Mouse (Mus musculus) liver, adult 2 months (tissue): ENCODE data around the gene Ramp1. TPM values are rescaled to one million over a fixed set of nuclear protein-coding genes. Genes with fewer than 3 reads are reported as not detected.
A peak's percentile ranks its signal among the peaks of the same experiment; 100 is the strongest.

Source experiments
- DNase-seq: peaks from one replicate; pipeline ENCODE4 v3.0.0-alpha.2; 2011; ENCODE audit warnings: low read depth, low spot score; ENCODE audit errors: extremely low read depth
- H3K27ac ChIP-seq: fragments of 200-500 bp; replicated peaks from 2 replicates; pipeline ENCODE4 v1.5.1; 2012; ENCODE audit warnings: low read depth, mild to moderate bottlenecking, control low read depth, inconsistent platforms, low read length; ENCODE audit not compliant: insufficient read depth
- H3K27me3 ChIP-seq: fragments of 200-500 bp; 2 replicates; pipeline ENCODE4 v1.6.1; 2012; ENCODE audit warnings: mild to moderate bottlenecking, moderate library complexity, low read length, inconsistent platforms; ENCODE audit not compliant: control insufficient read depth, insufficient read depth
- H3K36me3 ChIP-seq: fragments of 200-500 bp; 2 replicates; pipeline ENCODE4 v1.6.1; 2012; ENCODE audit warnings: low read length, inconsistent platforms; ENCODE audit not compliant: control insufficient read depth, insufficient read depth
- H3K4me1 ChIP-seq: fragments of 200-500 bp; 2 replicates; pipeline ENCODE4 v1.6.1; 2011; ENCODE audit warnings: low read length; ENCODE audit not compliant: control insufficient read depth, insufficient read depth
- H3K4me3 ChIP-seq: fragments of 200-500 bp; 2 replicates; pipeline ENCODE4 v1.5.1; 2011; ENCODE audit warnings: low read depth, mild to moderate bottlenecking, control low read depth, low read length, moderate library complexity; ENCODE audit not compliant: insufficient read depth
- H3K79me2 ChIP-seq: fragments of 200-500 bp; 2 replicates; pipeline ENCODE4 v1.6.1; 2012; ENCODE audit warnings: inconsistent platforms, mild to moderate bottlenecking, low read length, moderate library complexity; ENCODE audit not compliant: control insufficient read depth, insufficient read depth
- H3K9ac ChIP-seq: fragments of 200-500 bp; 2 replicates; pipeline ENCODE4 v1.6.1; 2012; ENCODE audit warnings: low read depth, mild to moderate bottlenecking, control low read depth, inconsistent platforms, low read length
- CTCF ChIP-seq: fragments of 200-500 bp; IDR thresholded peaks from 2 replicates; pipeline ENCODE4 v1.5.1; 2011; ENCODE audit warnings: low read depth, low read length, control low read depth
- POLR2A ChIP-seq: fragments of 200-500 bp; IDR thresholded peaks from 2 replicates; pipeline ENCODE4 v1.6.1; 2011; ENCODE audit warnings: low read length, control low read depth; ENCODE audit not compliant: insufficient read depth; ENCODE audit errors: extremely low read depth
- WGBS: fragments of 180-500 bp; shearing (Covaris S2); methylation state at CpG from one replicate; pipeline ENCODE4 v1.1.7; 2018; 5-methylcytosine and 5-hydroxymethylcytosine counted together
- polyA plus RNA-seq: library from polyadenylated mRNA; depleted of rRNA; stranded (reverse); fragments of >200 nt; gene quantifications from 2 replicates; pipeline ENCODE4 v1.2.3, GENCODE M21; 2012
- total RNA-seq: library from RNA; depleted of rRNA; stranded (reverse); fragments of >200 nt; gene quantifications from 2 replicates; pipeline ENCODE4 v1.2.3, GENCODE M21; 2014

Ramp1 gene
- total and polyA plus RNA-seq, 2 experiments = 3.6 to 6.3 TPM

DNA sequence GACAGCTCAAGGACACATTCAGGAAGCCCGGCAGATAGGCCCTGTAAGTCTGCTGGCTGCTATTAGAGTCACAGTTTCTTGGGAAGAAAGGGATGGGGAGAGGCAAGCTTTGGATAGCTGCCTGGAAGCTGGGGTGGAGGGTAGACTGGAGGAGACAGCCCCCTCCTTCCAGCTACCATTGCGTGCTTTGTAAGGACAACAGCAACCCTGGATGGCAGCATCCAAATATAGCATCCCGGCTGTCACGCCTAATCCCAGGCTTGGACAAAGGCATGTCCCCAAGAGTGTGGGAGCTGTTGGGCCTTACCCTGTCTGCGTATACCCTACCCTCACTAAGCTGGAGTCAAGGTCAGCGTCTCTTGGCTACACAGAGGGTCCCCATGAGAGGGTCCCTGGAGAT is 29.7 kb downstream of the Ramp1 start:
- Histone ChIP-seq H3K9ac (no peak overlapping the region), H3K36me3 (no peaks in the 10 kb centered on the region), H3K27me3 (no peaks in the 10 kb centered on the region), H3K27ac (no peak overlapping the region), H3K79me2 (no peaks in the 10 kb centered on the region), H3K4me1 (no peaks in the 10 kb centered on the region), H3K4me3 (no peak overlapping the region)
- DNase-seq = no peak
- TF ChIP-seq POLR2A (no peak), CTCF (no peak)
- WGBS = 86% methylated on average over 6 of the region's 6 CpGs

DNA sequence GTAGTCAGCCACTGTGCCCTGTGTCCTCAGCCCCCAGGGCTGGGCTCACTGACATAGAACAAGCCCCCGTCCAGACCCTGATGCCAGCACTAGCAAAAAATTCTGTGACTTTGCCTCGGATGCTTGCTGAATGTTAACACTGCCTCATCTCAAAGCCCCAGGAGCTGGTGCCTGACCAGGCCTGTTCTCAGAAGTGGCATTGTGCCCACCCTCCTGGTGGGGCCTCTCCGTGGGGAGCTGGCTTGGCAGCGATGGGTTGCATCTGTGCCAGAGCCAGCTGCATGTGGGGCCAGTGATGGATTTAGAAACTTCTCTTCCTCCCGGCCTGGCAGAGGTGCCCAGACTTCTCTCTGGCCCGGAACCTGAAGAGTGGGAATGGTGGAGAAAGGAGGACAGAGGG is 30.2 kb downstream of the Ramp1 start:
- Histone ChIP-seq H3K9ac (no peak overlapping the region), H3K79me2 (no peaks in the 10 kb centered on the region), H3K36me3 (no peaks in the 10 kb centered on the region), H3K27ac (no peak overlapping the region), H3K27me3 (no peaks in the 10 kb centered on the region), H3K4me1 (no peaks in the 10 kb centered on the region), H3K4me3 (no peak overlapping the region)
- TF ChIP-seq CTCF (no peak), POLR2A (no peak)
- no peak for DNase-seq
- 87% methylated on average over 6 of the region's 6 CpGs for WGBS

DNA sequence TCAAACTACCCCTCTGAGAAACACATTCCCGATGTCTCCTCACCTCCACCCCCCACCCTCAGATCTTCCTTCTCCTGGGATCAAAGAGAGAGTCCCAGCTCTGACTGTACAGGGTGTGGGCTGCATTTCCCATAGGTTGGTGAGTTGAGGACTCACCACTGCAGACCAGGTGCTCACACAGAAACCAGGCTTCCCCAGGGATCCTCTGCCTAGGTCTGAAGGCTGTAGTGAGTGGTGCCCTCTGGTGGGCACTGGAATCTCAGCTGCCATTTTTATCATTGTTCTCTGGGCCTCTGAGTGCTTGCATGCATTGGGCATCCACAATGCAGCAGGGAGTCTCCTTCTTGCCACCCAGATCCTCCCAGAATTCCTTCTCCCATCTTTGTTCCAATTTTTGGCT is 31.5 kb downstream of the Ramp1 start:
- DNase-seq = no peak
- Histone ChIP-seq H3K9ac (no peak overlapping the region), H3K27ac (no peak overlapping the region), H3K4me1 (no peaks in the 10 kb centered on the region), H3K27me3 (no peaks in the 10 kb centered on the region), H3K79me2 (no peaks in the 10 kb centered on the region), H3K36me3 (no peaks in the 10 kb centered on the region), H3K4me3 (no peak overlapping the region)
- WGBS = 86% methylated on average over 1 of the region's 1 CpGs
- TF ChIP-seq CTCF = peak; percentile 74
- TF ChIP-seq POLR2A = no peak

DNA sequence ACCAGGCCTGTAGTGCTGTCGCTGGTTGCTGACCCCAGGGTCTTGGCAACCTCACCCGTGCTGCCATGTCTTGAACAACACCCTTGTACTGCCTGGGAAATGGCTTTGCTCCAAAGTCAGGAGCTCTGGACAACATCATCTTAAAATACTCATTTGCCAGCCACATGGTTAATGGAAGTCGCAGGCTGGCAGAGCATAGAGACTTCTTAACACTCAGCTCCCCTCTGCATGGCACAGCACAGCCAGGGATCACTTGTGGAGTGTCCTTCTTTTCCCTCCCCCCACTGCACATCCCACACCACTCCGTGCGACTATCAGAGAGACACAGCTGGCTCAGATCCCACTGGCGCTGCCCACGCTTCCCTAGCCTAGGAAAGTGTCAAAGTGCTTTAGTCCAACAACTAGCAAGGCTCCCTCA is 32.0 kb downstream of the Ramp1 start:
- Histone ChIP-seq H3K79me2 (no peaks in the 10 kb centered on the region), H3K27me3 (no peaks in the 10 kb centered on the region), H3K4me3 (no peak overlapping the region), H3K9ac (no peak overlapping the region), H3K27ac (no peak overlapping the region), H3K4me1 (no peaks in the 10 kb centered on the region), H3K36me3 (no peaks in the 10 kb centered on the region)
- WGBS = 45% methylated on average over 7 of the region's 7 CpGs
- no peak for DNase-seq
- TF ChIP-seq POLR2A (no peak), CTCF (no peak)

DNA sequence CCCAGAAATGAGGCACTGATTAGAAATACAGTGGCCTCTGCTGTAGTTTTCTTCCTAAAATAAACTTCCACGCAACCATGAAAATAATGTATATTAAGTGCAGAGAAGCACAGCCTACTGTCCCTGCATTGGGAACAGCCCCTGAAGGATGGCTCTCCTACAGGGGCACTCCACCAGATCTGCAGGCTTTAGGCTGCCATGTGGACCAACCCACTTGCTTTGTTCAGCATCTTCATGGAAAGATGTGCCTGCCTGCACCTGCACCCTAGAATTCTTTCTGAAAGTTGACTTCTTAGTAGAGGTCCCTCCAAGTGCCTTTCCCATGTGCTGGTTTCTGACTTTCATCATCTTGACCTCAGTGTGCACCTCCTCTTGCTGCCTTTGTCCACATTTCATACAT is 35.6 kb downstream of the Ramp1 start:
- no peaks in the 10 kb centered on the region for H3K27me3 ChIP-seq
- no peaks in the 10 kb centered on the region for H3K4me1 ChIP-seq
- H3K4me3 ChIP-seq = no peak overlapping the region
- DNase-seq = no peak
- H3K9ac ChIP-seq = no peak overlapping the region
- H3K27ac ChIP-seq = no peak overlapping the region
- TF ChIP-seq POLR2A (no peak), CTCF (no peak)
- 92% methylated on average over 1 of the region's 1 CpGs for WGBS
- H3K36me3 ChIP-seq = no peaks in the 10 kb centered on the region
- H3K79me2 ChIP-seq = no peaks in the 10 kb centered on the region

DNA sequence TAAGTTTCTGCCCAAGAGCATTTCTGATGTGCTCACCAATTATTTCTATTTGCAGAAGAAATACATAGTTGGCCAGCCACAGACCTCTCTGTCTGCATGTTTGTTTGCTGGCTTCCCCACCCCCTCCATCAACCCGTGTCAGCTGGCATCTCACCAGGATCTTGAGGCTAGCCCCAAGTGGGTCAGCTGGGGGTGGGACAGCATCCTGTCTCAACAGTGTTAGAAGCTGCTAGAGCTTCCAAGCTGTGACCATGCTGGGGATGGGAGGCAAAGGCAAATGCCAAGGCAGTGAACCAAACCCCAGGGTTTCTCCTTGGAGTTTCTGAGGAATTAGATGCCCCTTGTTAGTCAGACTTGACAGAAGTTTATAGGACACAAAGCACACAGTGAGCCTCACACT is 36.4 kb downstream of the Ramp1 start:
- no peaks in the 10 kb centered on the region for H3K27me3 ChIP-seq
- no peak for DNase-seq
- no peaks in the 10 kb centered on the region for H3K4me1 ChIP-seq
- TF ChIP-seq CTCF = no peak
- TF ChIP-seq POLR2A = no peak
- no peak overlapping the region for H3K27ac ChIP-seq
- H3K4me3 ChIP-seq = no peak overlapping the region
- H3K36me3 ChIP-seq = no peaks in the 10 kb centered on the region
- H3K79me2 ChIP-seq = no peaks in the 10 kb centered on the region
- no peak overlapping the region for H3K9ac ChIP-seq
- WGBS = 6% methylated on average over 1 of the region's 1 CpGs
